In the genomic region with DNA sequence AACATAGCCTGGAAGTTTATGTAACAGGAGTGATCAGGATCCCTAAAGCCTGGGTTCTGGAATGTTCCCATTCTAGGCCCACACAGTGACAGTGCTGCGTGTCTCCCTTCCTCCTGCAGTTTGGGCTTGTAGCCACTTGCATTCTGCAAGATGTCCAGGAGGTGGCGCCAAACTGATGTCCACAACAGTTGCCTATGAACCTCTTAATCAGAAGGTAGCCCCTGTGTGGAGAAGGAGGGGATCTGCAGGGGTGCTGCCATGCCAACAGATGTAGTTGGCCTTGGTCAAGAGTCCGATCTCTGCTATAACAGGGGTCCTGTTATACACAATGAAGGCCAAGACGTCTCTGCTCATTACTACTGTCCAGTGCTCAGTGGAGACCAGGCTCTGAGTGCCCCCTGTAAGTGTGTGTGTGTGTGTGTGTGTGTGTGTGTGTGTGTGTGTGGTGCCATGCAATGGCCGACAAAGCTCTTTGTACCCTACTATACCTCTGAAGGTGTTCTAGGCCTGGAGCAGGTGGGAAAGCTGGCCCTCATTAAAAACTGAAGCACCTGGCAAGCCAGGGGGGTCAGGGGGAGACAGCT, we compare ENCODE assay signal across 8 mouse cellular contexts. TPM values are rescaled to one million over a fixed set of nuclear protein-coding genes. Genes with fewer than 3 reads are reported as not detected.
A peak's percentile ranks its signal among the peaks of the same experiment; 100 is the strongest.
DNase-seq lines count a peak whose midpoint lies in the region; ATAC-seq and TF ChIP-seq lines count a peak whose summit lies in the region.

No protein-coding gene starts in this region.

- H3K4me3 ChIP-seq in gastrocnemius, adult 2 months: no peak overlapping the region
- no peak overlapping the region for H3K4me3 ChIP-seq in midbrain, embryonic 10.5 days

- peak; percentile 91 for DNase-seq in ZHBTc4 (ENCODE audit: low read depth, low spot score)
- peak; percentile 95 for DNase-seq in cerebellum, postnatal 25 days
- DNase-seq in gastrocnemius, adult 2 months: peak; percentile 90
- peak; percentile 88 to 92 for DNase-seq in left cerebral cortex, postnatal 10 days (ENCODE audit: extremely low spot score in 1 of 2, low spot score in 2 of 2)
- peak; percentile 85 for DNase-seq in midbrain, embryonic 10.5 days (ENCODE audit: low spot score)
- peak; percentile 90 to 93 for DNase-seq in right cerebral cortex, postnatal 36 days (ENCODE audit: low spot score in 2 of 2)
- peak; percentile 81 to 87 for DNase-seq in urinary bladder, postnatal 36 days (ENCODE audit: low spot score in 2 of 2)

- no peaks in the 10 kb centered on the region for H3K27me3 ChIP-seq in midbrain, embryonic 10.5 days (ENCODE audit: low read depth, poor library complexity, severe bottlenecking)

- H3K27ac ChIP-seq in gastrocnemius, adult 2 months: peak overlapping the region; percentile 89
- H3K27ac ChIP-seq in midbrain, embryonic 10.5 days (replicated peaks): no peak overlapping the region

- peaks cover 8% of the 10 kb centered on the region for H3K4me1 ChIP-seq in midbrain, embryonic 10.5 days

- peak; percentile 100 for TF ChIP-seq CTCF in gastrocnemius, adult 2 months (IDR thresholded peaks at IDR 0.05)

- H3K9me3 ChIP-seq in midbrain, embryonic 10.5 days (replicated peaks): no peaks in the 10 kb centered on the region

- intact Hi-C loops in gastrocnemius, adult 2 months (cut with DNase I): loop anchor here (1.0 to 5.0 kb wide), 2 partner anchors 144 to 186 kb away; no protein-coding TSS in a partner anchor
- intact Hi-C loops in left cerebral cortex, postnatal 10 days (cut with DNase I): loop anchor here (2.0 to 5.0 kb wide), 3 partner anchors 44 to 185 kb away; partner anchors contain the start of gene Mical2

- no peaks in the 10 kb centered on the region for H3K36me3 ChIP-seq in midbrain, embryonic 10.5 days

- 43% methylated on average over 5 of the region's 5 CpGs for WGBS in midbrain, embryonic 10.5 days

- ATAC-seq in inflammation-experienced regulatory T-cells, adult 6 months: peak; percentile 59

RNA-seq across cellular contexts. Expression of gene Dkk3, which starts 24.5 kb away (rescaled TPM):
- total RNA-seq in gastrocnemius, adult 2 months (2021): 1 to 10 TPM; 2.1 to 2.4 TPM
- polyA plus RNA-seq in inflammation-experienced regulatory T-cells, adult 6 months (2017; shearing (Covaris generic)): 1 to 10 TPM in 1 of 3 experiments, under 1 TPM in 2; 0.10 to 2.1 (median 0.66) TPM
- total RNA-seq in left cerebral cortex, postnatal 10 days (2021): 10 to 100 TPM; 72.5 to 93.3 TPM
- polyA plus RNA-seq in midbrain, embryonic 10.5 days (2016; fragmentation: Nextera tagmentation; extraction: Ambion mirVana): 12.9 and 14.6 TPM in 2 replicates

RNA-seq across cellular contexts. Expression of gene Mical2, which starts 42.3 kb away (rescaled TPM):
- 100 to 1,000 TPM; 124 to 136 TPM for total RNA-seq in gastrocnemius, adult 2 months (2021)
- polyA plus RNA-seq in inflammation-experienced regulatory T-cells, adult 6 months (2017; shearing (Covaris generic)): 1 to 10 TPM; 1.5 to 5.7 (median 1.7) TPM
- total RNA-seq in left cerebral cortex, postnatal 10 days (2021): 100 to 1,000 TPM; 300 to 329 TPM
- 0.78 and 1.3 TPM in 2 replicates for polyA plus RNA-seq in midbrain, embryonic 10.5 days (2016; fragmentation: Nextera tagmentation; extraction: Ambion mirVana)

Comparison
In these comparisons a context has a peak if more than half of its experiments do, and no peak if none do; other contexts are left out.
1. RNA of gene Dkk3, which starts 24.5 kb away (total RNA-seq): 72.5 to 93.3 TPM in left cerebral cortex, postnatal 10 days; 2.1 to 2.4 TPM in gastrocnemius, adult 2 months; every median in the first group is over 10 times any median in the second.
2. Peak in every context shown above with its lines, with median percentiles within 50 percentile points of each other: DNase-seq.